Mouse (Mus musculus): ENCODE results near the gene Crybg1. TPM values are rescaled to one million over a fixed set of nuclear protein-coding genes. Genes with fewer than 3 reads are reported as not detected.
A peak's percentile ranks its signal among the peaks of the same experiment; 100 is the strongest.

Crybg1 gene
- total and polyA plus RNA-seq, 3 experiments: 3.9 to 6.6 (median 5.2) TPM

- H3K4me2 ChIP-seq (ENCODE audit: insufficient read depth, low read depth, poor library complexity, severe bottlenecking): peak overlapping the region; percentile 87
- H3K9me3 ChIP-seq (replicated peaks; ENCODE audit: low read length): no peaks in the 10 kb centered on the region
- peak overlapping the region; percentile 44; the same call in 1 of the 2 replicates for H3K27ac ChIP-seq (ENCODE audit: insufficient read depth, low read depth)
- no peaks in the 10 kb centered on the region for H3K27me3 ChIP-seq (replicated peaks)
- H3K36me3 ChIP-seq (replicated peaks in 1 of 2; ENCODE audit: control insufficient read depth in 1 of 2, insufficient read depth in 1 of 2, low read length in 1 of 2): peaks cover 11 to 34% of the 10 kb centered on the region in 2 experiments
- in situ Hi-C loops (cut with MboI; ENCODE audit: low pct_ligation_motif_present, low pct_unique_long_range_greater_than_20kb, low sequenced_read_pairs) (no loop called here), dilution Hi-C loops (cut with MboI; ENCODE audit: extremely low pct_ligation_motif_present, extremely low pct_unique_long_range_greater_than_20kb, low sequenced_read_pairs) (no loop called here)
- H3K79me2 ChIP-seq (replicated peaks; ENCODE audit: control insufficient read depth, extremely low read depth, insufficient read depth, poor library complexity, severe bottlenecking): peaks cover 58% of the 10 kb centered on the region
- H3K9ac ChIP-seq (ENCODE audit: insufficient read depth, low read depth): peak overlapping the region; percentile 95
- H3K4me1 ChIP-seq (ENCODE audit: control insufficient read depth in 1 of 2, insufficient read depth in 2 of 2): peaks cover 3 to 55% of the 10 kb centered on the region in 2 experiments; a peak in 2 of 4 replicates
- no peak for DNase-seq (ENCODE audit: extremely low read depth)
- peak overlapping the region in 2 of 3 experiments; percentile 79 to 81 for H3K4me3 ChIP-seq (replicated peaks in 1 of 3; ENCODE audit: low read depth in 2 of 3, low read length in 2 of 3, poor library complexity in 1 of 3)
- TF ChIP-seq KAT2A (IDR thresholded peaks at IDR 0.05; ENCODE audit: insufficient replicate concordance, low read length) (0 out of 2 replicates have a peak, but pooled peaks have one; percentile 24), MXI1 (IDR thresholded peaks at IDR 0.05; ENCODE audit: low read depth, low read length) (0 out of 2 replicates have a peak, but pooled peaks have one; percentile 26), ZMIZ1 (IDR thresholded peaks at IDR 0.05; ENCODE audit: low read depth, low read length) (0 out of 2 replicates have a peak, but pooled peaks have one; percentile 20), POLR2A (IDR thresholded peaks at IDR 0.05; ENCODE audit: low read depth, low read length) (no peak; the same call in 1 of the 2 replicates)
These were observed 244.1 kb downstream of the Crybg1 start for GRCm38 (mm10) chr10:43904569-43904968.

DNA sequence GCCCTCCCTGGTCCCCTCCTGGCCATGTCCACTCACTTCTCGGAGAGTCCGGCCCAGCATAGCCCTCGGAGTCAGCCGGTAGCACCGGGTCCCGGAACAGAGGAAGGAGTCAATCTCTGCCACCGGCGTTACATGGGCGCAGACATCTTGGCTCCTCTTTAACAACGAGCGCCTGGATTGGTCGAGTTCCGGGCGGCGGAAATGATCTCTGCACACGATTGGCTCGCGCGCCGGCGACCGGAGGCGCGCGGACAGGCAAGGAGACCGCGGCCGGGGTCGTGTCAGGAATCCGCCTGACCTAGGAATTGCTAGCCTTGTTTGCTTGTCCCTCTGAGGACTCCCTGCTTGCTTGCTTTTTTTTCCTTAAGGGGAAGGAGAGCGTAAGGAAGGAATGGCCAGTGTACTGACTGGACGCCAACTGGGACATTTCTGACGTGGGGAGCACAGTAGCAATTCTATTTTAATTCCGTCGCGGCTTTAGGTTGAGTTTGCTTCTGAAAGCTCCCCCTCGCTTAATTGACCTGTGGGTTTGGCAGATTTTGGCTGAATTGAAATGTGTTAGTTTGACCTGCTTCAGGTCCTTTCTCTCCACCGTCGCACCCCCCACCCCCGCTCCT lies 247.0 kb downstream of the Crybg1 start, which contains the start of the genes Qrsl1 and Rtn4ip1:
Qrsl1 (minus strand) TSS at position 168 of the 617 bp plus-strand sequence.
Rtn4ip1 (plus strand) TSS at position 230 of the 617 bp plus-strand sequence.
- no peak for TF ChIP-seq RAD21 (IDR thresholded peaks at IDR 0.05; ENCODE audit: low read depth, low read length)
- TF ChIP-seq SIN3A (IDR thresholded peaks at IDR 0.05; ENCODE audit: low read length): peak; percentile 36; the same call in 1 of the 2 replicates
- peak; percentile 36; the same call in 1 of the 2 replicates for TF ChIP-seq E2F4 (IDR thresholded peaks at IDR 0.05; ENCODE audit: insufficient replicate concordance, low read depth, low read length)
- TF ChIP-seq MAFK (IDR thresholded peaks at IDR 0.05; ENCODE audit: insufficient replicate concordance, low read length): no peak
- peak; percentile 87 for TF ChIP-seq CHD2 (IDR thresholded peaks at IDR 0.05; ENCODE audit: low read length)
- TF ChIP-seq POLR2A (IDR thresholded peaks at IDR 0.05; ENCODE audit: low read depth, low read length): peak; percentile 64
- TF ChIP-seq NRF1 (IDR thresholded peaks at IDR 0.05; ENCODE audit: low read depth, low read length): peak; percentile 56
- no peak for TF ChIP-seq BHLHE40 (IDR thresholded peaks at IDR 0.05; ENCODE audit: low read depth, low read length)
- TF ChIP-seq KAT2A (IDR thresholded peaks at IDR 0.05; ENCODE audit: insufficient replicate concordance, low read length): peak; percentile 83; the same call in 1 of the 2 replicates
- TF ChIP-seq ZKSCAN1 (IDR thresholded peaks at IDR 0.05; ENCODE audit: borderline replicate concordance, low read depth, low read length): no peak
- TF ChIP-seq UBTF (IDR thresholded peaks at IDR 0.05; ENCODE audit: low read depth, low read length): peak; percentile 54; the same call in 1 of the 2 replicates
- peak; percentile 24; the same call in 1 of the 2 replicates for TF ChIP-seq MAX (IDR thresholded peaks at IDR 0.05; ENCODE audit: low read length)
- TF ChIP-seq MXI1 (IDR thresholded peaks at IDR 0.05; ENCODE audit: low read depth, low read length): peak; percentile 90
- no peak for TF ChIP-seq ZC3H11A (IDR thresholded peaks at IDR 0.05; ENCODE audit: low read depth, low read length)
- no peak for TF ChIP-seq ZMIZ1 (IDR thresholded peaks at IDR 0.05; ENCODE audit: low read depth, low read length)
- peak; percentile 77; the same call in 1 of the 2 replicates for TF ChIP-seq TBP (conservative IDR thresholded peaks at IDR 0.05; ENCODE audit: low read depth, low read length)
- TF ChIP-seq JUND (conservative IDR thresholded peaks at IDR 0.05; ENCODE audit: low read depth, low read length): no peak
- peak; percentile 79 for TF ChIP-seq ELF1 (IDR thresholded peaks at IDR 0.05; ENCODE audit: low read depth, low read length)
- TF ChIP-seq EP300 (IDR thresholded peaks at IDR 0.05; ENCODE audit: low read length): no peak
- TF ChIP-seq TCF12 (IDR thresholded peaks at IDR 0.05; ENCODE audit: low read depth, low read length): peak; percentile 33
- TF ChIP-seq MEF2A (IDR thresholded peaks at IDR 0.05; ENCODE audit: borderline replicate concordance, low read depth, low read length): 0 out of 2 replicates have a peak, but pooled peaks have one; percentile 2
- peak; percentile 31; the same call in 1 of the 2 replicates for TF ChIP-seq NELFE (IDR thresholded peaks at IDR 0.05; ENCODE audit: low read depth, low read length)
- TF ChIP-seq GABPA (IDR thresholded peaks at IDR 0.05; ENCODE audit: insufficient replicate concordance, low read depth, low read length): no peak; the same call in 1 of the 2 replicates
- no peak for TF ChIP-seq CHD1 (IDR thresholded peaks at IDR 0.05; ENCODE audit: low read depth, low read length)
- TF ChIP-seq MYC (IDR thresholded peaks at IDR 0.05; ENCODE audit: low read depth, low read length): peak; percentile 82
- TF ChIP-seq HCFC1 (IDR thresholded peaks at IDR 0.05; ENCODE audit: low read depth, low read length): peak; percentile 90
- TF ChIP-seq PAX5 (IDR thresholded peaks at IDR 0.05; ENCODE audit: low read length): no peak
- no peaks in the 10 kb centered on the region for H3K27me3 ChIP-seq (replicated peaks)
- in situ Hi-C loops (cut with MboI; ENCODE audit: low pct_ligation_motif_present, low pct_unique_long_range_greater_than_20kb, low sequenced_read_pairs) (no loop called here), dilution Hi-C loops (cut with MboI; ENCODE audit: extremely low pct_ligation_motif_present, extremely low pct_unique_long_range_greater_than_20kb, low sequenced_read_pairs) (no loop called here)
- peak within 1 kb of the TSS; percentile 77 to 81 (median 79) for H3K4me3 ChIP-seq (replicated peaks in 1 of 3; ENCODE audit: low read depth in 2 of 3, low read length in 2 of 3, poor library complexity in 1 of 3)
- H3K9ac ChIP-seq (ENCODE audit: insufficient read depth, low read depth): peak within 1 kb of the TSS; percentile 95
- H3K4me2 ChIP-seq (ENCODE audit: insufficient read depth, low read depth, poor library complexity, severe bottlenecking): peak within 1 kb of the TSS; percentile 60
- peak; percentile 91 for DNase-seq (ENCODE audit: extremely low read depth)
- peaks cover 62% of the 10 kb centered on the region for H3K79me2 ChIP-seq (replicated peaks; ENCODE audit: control insufficient read depth, extremely low read depth, insufficient read depth, poor library complexity, severe bottlenecking)
- peaks cover 0 to 18% of the 10 kb centered on the region in 2 experiments for H3K36me3 ChIP-seq (replicated peaks in 1 of 2; ENCODE audit: control insufficient read depth in 1 of 2, insufficient read depth in 1 of 2, low read length in 1 of 2)
- peaks cover 15 to 53% of the 10 kb centered on the region in 2 experiments for H3K4me1 ChIP-seq (ENCODE audit: control insufficient read depth in 1 of 2, insufficient read depth in 2 of 2)
- H3K27ac ChIP-seq (ENCODE audit: insufficient read depth, low read depth): peak within 1 kb of the TSS; percentile 93
- H3K9me3 ChIP-seq (replicated peaks; ENCODE audit: low read length): no peaks in the 10 kb centered on the region
